Mouse (Mus musculus): ENCODE measurements around the gene Pip5k1c. TPM values are rescaled to one million over a fixed set of nuclear protein-coding genes. Genes with fewer than 3 reads are reported as not detected.

Pip5k1c gene
- 73.1 and 87.2 TPM in 2 replicates for polyA plus RNA-seq (2015; fragmentation: Nextera tagmentation; extraction: Ambion mirVana)

DNA sequence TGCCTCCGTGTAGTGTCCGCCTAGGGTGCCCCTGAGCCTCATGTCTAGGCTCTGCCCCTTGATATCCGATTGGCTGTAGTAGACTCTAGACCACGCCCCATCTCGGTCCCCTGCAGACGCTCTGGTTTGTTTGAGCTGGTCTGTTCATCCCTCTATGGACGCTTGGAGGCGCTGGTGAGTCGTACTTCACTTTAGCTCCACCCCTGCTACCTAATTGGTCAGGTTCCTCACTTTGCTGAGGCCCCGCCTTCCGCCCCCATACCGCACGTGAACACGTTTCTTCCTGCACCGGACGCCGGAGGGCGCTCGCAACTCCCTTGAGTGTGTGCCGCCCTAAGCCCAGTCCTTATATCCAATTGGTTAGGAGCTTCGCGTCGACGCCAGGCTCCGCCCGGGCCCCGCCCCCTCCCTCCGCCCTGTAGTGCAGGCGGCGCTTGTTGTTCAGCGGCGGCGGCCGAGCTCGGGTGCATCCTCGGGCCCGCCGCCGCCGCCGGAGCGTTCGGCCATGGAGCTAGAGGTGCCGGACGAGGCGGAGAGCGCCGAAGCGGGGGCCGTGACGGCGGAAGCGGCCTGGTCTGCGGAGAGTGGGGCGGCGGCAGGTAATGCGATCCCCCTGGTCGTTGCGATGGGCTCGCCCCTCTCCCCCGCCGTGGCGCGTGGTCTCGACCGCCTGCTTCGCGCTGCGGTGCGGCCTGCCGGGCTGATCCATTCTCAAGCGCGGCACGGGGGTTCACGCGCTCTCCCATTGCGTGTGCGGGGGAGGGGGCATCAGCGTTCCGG, at the start of gene Pip5k1c:
Gene Pip5k1c (plus strand): TSS at position 410 of the 780 bp plus-strand sequence.
- peaks cover 49% of the 10 kb centered on the region for H3K4me1 ChIP-seq
- ATAC-seq: peak; percentile 95
- 1% methylated on average over 42 of the region's 80 CpGs for whole genome bisulfite sequencing
- H3K27ac ChIP-seq: peak within 1 kb of the TSS; percentile 93
- peak within 1 kb of the TSS; percentile 92 for H3K9ac ChIP-seq
- peaks cover 10% of the 10 kb centered on the region for H3K36me3 ChIP-seq (ENCODE audit: poor library complexity, severe bottlenecking)
- H3K27me3 ChIP-seq: peaks cover 18% of the 10 kb centered on the region
- H3K4me2 ChIP-seq: peak within 1 kb of the TSS; percentile 92
- peak within 1 kb of the TSS; percentile 89 for H3K4me3 ChIP-seq
- no peaks in the 10 kb centered on the region for H3K9me3 ChIP-seq (replicated peaks)

DNA sequence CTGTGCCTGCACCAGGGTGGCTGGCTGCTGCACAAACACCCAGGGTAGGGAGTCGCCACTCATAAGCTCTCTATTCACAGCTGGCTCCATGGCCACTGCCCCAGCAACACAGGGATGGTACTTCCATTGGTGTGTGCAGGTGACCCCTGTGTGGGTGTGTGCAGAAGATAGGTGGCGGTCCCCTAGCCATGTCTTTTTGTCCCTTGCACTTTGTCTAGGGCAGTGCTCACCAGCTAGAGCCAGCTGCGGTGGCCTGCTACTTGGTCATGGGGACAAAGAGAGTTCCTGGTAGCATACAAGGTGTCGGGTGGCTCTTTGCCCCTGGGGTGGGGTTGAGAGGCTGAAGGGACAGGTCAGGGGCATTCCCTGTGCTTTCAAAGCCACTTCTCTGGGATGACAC, 48.6 kb upstream of the Pip5k1c start:
- Histone ChIP-seq H3K9me3 (replicated peaks) (no peaks in the 10 kb centered on the region), H3K4me3 (no peak overlapping the region), H3K27me3 (peaks cover 34% of the 10 kb centered on the region), H3K4me2 (0 out of 2 replicates have a peak overlapping the region, but pooled peaks have one; percentile 7), H3K36me3 (ENCODE audit: poor library complexity, severe bottlenecking) (no peaks in the 10 kb centered on the region), H3K9ac (no peak overlapping the region), H3K4me1 (peaks cover 8% of the 10 kb centered on the region; the same call in 1 of the 2 replicates), H3K27ac (no peak overlapping the region)
- ATAC-seq: no peak
- WGBS: 76% methylated on average over 4 of the region's 4 CpGs

DNA sequence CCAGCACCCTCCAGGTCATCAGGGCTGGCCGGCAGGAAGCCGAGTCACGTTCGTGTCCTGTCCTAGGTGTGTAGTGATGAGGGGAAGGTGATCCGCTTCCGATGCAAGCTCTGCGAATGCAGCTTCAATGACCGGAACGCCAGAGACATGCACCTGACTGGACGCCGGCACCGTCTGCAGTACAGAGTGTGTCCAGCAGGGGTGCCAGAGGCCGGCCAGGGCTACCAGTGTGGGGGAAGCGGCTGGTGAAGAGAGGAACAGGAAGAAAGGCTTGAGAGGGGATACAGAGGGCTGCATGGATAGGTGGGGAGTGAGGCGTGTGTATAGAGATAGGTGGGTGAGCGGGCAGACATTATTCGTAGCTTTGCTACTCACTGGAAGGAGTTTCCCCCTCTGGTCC, 48.2 kb upstream of the Pip5k1c start:
- Histone ChIP-seq H3K9ac (no peak overlapping the region), H3K27ac (no peak overlapping the region), H3K9me3 (replicated peaks) (no peaks in the 10 kb centered on the region), H3K4me2 (0 out of 2 replicates have a peak overlapping the region, but pooled peaks have one; percentile 7), H3K4me1 (peaks cover 8% of the 10 kb centered on the region; the same call in 1 of the 2 replicates), H3K4me3 (no peak overlapping the region), H3K27me3 (peaks cover 29% of the 10 kb centered on the region), H3K36me3 (ENCODE audit: poor library complexity, severe bottlenecking) (no peaks in the 10 kb centered on the region; the same call in 1 of the 2 replicates)
- WGBS: 5% methylated on average over 17 of the region's 17 CpGs
- ATAC-seq: peak; percentile 59

GRCm38 (mm10) chr10:81245166-81245565, 47.6 kb upstream of the Pip5k1c start:
- WGBS: 92% methylated on average over 6 of the region's 6 CpGs
- no peak overlapping the region for H3K9ac ChIP-seq
- peaks cover 4% of the 10 kb centered on the region; the same call in 1 of the 2 replicates for H3K36me3 ChIP-seq (ENCODE audit: poor library complexity, severe bottlenecking)
- H3K4me2 ChIP-seq: no peak overlapping the region
- H3K4me3 ChIP-seq: no peak overlapping the region
- H3K27ac ChIP-seq: 0 out of 2 replicates have a peak overlapping the region, but pooled peaks have one; percentile 2
- H3K9me3 ChIP-seq (replicated peaks): no peaks in the 10 kb centered on the region
- no peak for ATAC-seq
- peaks cover 4% of the 10 kb centered on the region; the same call in 1 of the 2 replicates for H3K4me1 ChIP-seq
- H3K27me3 ChIP-seq: peaks cover 24% of the 10 kb centered on the region

DNA sequence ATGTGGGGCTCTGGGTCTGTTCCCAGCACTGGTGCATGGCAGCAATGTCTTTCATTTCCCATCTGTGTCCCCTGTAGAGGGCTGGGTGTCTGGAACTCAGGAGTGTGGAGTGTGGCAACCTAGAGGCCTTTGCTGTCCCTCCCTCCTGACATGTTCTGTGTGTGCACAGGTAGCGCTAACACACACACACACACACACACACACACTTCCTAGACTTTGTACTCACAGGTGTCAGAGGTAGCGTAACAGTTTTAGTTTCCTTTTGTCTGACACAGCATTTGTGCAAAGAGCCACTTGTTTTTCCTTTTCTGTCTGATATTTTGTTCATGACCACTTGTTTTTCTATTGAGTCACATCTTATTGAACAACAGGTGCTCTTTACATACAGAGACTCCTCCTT, 45.0 kb upstream of the Pip5k1c start:
- H3K4me2 ChIP-seq: no peak overlapping the region
- H3K9ac ChIP-seq: no peak overlapping the region
- no peak overlapping the region for H3K27ac ChIP-seq
- H3K36me3 ChIP-seq (ENCODE audit: poor library complexity, severe bottlenecking): peaks cover 4% of the 10 kb centered on the region; the same call in 1 of the 2 replicates
- peaks cover 31% of the 10 kb centered on the region for H3K27me3 ChIP-seq
- H3K4me3 ChIP-seq: no peak overlapping the region
- no peaks in the 10 kb centered on the region for H3K9me3 ChIP-seq (replicated peaks)
- WGBS: 79% methylated on average over 2 of the region's 2 CpGs
- ATAC-seq: no peak
- H3K4me1 ChIP-seq: peaks cover 14% of the 10 kb centered on the region

DNA sequence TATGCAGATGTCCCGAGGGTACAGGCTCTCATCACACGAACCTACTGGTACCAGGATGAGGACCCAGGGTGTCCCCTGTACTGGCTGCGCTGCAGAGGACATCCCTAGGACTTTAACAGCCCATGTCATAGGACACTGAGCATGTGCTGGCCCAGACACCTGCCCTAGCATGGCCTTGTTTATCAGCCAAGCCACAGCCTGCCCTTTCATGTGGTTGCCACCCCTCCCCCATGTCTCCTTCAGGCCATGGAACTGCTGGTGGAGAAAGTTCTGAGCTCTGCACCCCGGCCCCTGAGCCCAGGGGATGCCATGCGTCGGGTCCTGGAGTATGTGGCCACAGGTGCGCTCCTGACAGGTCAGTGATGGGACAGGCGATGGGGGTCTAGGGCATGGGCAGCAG, 43.3 kb upstream of the Pip5k1c start:
- Histone ChIP-seq H3K4me1 (peaks cover 19% of the 10 kb centered on the region), H3K9ac (no peak overlapping the region), H3K4me3 (no peak overlapping the region), H3K36me3 (ENCODE audit: poor library complexity, severe bottlenecking) (peaks cover 4% of the 10 kb centered on the region; the same call in 1 of the 2 replicates), H3K9me3 (replicated peaks) (no peaks in the 10 kb centered on the region), H3K27ac (no peak overlapping the region), H3K4me2 (no peak overlapping the region), H3K27me3 (peaks cover 34% of the 10 kb centered on the region)
- ATAC-seq: no peak
- WGBS: 90% methylated on average over 8 of the region's 8 CpGs

- H3K27ac ChIP-seq: no peak within 1 kb of the TSS
- 7% methylated on average over 41 of the region's 44 CpGs for WGBS
- peak; percentile 61 for ATAC-seq
- peak within 1 kb of the TSS; percentile 61 for H3K4me2 ChIP-seq
- no peaks in the 10 kb centered on the region for H3K9me3 ChIP-seq (replicated peaks)
- peaks cover 4% of the 10 kb centered on the region; the same call in 1 of the 2 replicates for H3K36me3 ChIP-seq (ENCODE audit: poor library complexity, severe bottlenecking)
- H3K4me1 ChIP-seq: peaks cover 25% of the 10 kb centered on the region
- H3K27me3 ChIP-seq: peaks cover 57% of the 10 kb centered on the region
- peak within 1 kb of the TSS; percentile 56 for H3K9ac ChIP-seq
- H3K4me3 ChIP-seq: peak within 1 kb of the TSS; percentile 33
These were observed 40.0 kb upstream of the Pip5k1c start, which contains the start of gene Matk for GRCm38 (mm10) chr10:81252424-81253419. Matk (plus strand) TSS chr10:81252935.

- ATAC-seq: no peak
- Histone ChIP-seq H3K4me3 (no peak overlapping the region), H3K27ac (no peak overlapping the region), H3K4me1 (peaks cover 40% of the 10 kb centered on the region), H3K4me2 (no peak overlapping the region), H3K9ac (no peak overlapping the region), H3K27me3 (peaks cover 77% of the 10 kb centered on the region), H3K36me3 (ENCODE audit: poor library complexity, severe bottlenecking) (peaks cover 2% of the 10 kb centered on the region; the same call in 1 of the 2 replicates), H3K9me3 (replicated peaks) (no peaks in the 10 kb centered on the region)
- WGBS: 82% methylated on average over 1 of the region's 1 CpGs
These were observed 37.9 kb upstream of the Pip5k1c start for GRCm38 (mm10) chr10:81254886-81255285.

- H3K27me3 ChIP-seq: peaks cover 70% of the 10 kb centered on the region
- ATAC-seq: 0 out of 2 replicates have a peak, but pooled peaks have one; percentile 6
- peaks cover 35% of the 10 kb centered on the region for H3K4me1 ChIP-seq
- 2% methylated on average over 62 of the region's 62 CpGs for WGBS
- no peak overlapping the region for H3K27ac ChIP-seq
- H3K9ac ChIP-seq: peak overlapping the region; percentile 57
- peak overlapping the region; percentile 78 for H3K4me2 ChIP-seq
- H3K9me3 ChIP-seq (replicated peaks): peaks cover 7% of the 10 kb centered on the region; the same call in 1 of the 2 replicates
- peaks cover 12% of the 10 kb centered on the region; the same call in 1 of the 2 replicates for H3K36me3 ChIP-seq (ENCODE audit: poor library complexity, severe bottlenecking)
- peak overlapping the region; percentile 49 for H3K4me3 ChIP-seq
These were observed 35.4 kb upstream of the Pip5k1c start for GRCm38 (mm10) chr10:81257158-81258039.

- Histone ChIP-seq H3K27ac (no peak overlapping the region), H3K36me3 (ENCODE audit: poor library complexity, severe bottlenecking) (peaks cover 31% of the 10 kb centered on the region), H3K4me2 (no peak overlapping the region)
These were observed 33.4 kb upstream of the Pip5k1c start for GRCm38 (mm10) chr10:81259225-81259884.

More at GRCm38 (mm10) chr10:81259225-81259884, 33.4 kb upstream of the Pip5k1c start:
- Histone ChIP-seq H3K4me3 (no peak overlapping the region), H3K27me3 (peaks cover 51% of the 10 kb centered on the region), H3K9ac (peak overlapping the region; percentile 26), H3K9me3 (replicated peaks) (peaks cover 7% of the 10 kb centered on the region; the same call in 1 of the 2 replicates), H3K4me1 (peaks cover 24% of the 10 kb centered on the region)
- ATAC-seq: peak; percentile 7; the same call in 1 of the 2 replicates
- 45% methylated on average over 21 of the region's 21 CpGs for WGBS
